Mouse (Mus musculus) urinary bladder, adult 2 months (tissue): Measurements from ENCODE around the gene Pde4b. TPM values are rescaled to one million over a fixed set of nuclear protein-coding genes. Genes with fewer than 3 reads are reported as not detected.
"Not testable (repeated sequence)": the region's sequence is repeated elsewhere in the genome, so short reads cannot be mapped to it uniquely, and the experiment has no call there.

Experiments used
- DNase-seq: peaks from one replicate; pipeline ENCODE4 v3.0.0; 2022; ENCODE audit warnings: low spot score
- polyA plus RNA-seq: library from polyadenylated mRNA; depleted of rRNA; stranded (reverse); fragments of >200 nt; gene quantifications from 2 replicates; pipeline ENCODE4 v1.2.3, GENCODE M21; 2012

Pde4b gene
- polyA plus RNA-seq, 1 experiment, result 47.1 TPM

DNA sequence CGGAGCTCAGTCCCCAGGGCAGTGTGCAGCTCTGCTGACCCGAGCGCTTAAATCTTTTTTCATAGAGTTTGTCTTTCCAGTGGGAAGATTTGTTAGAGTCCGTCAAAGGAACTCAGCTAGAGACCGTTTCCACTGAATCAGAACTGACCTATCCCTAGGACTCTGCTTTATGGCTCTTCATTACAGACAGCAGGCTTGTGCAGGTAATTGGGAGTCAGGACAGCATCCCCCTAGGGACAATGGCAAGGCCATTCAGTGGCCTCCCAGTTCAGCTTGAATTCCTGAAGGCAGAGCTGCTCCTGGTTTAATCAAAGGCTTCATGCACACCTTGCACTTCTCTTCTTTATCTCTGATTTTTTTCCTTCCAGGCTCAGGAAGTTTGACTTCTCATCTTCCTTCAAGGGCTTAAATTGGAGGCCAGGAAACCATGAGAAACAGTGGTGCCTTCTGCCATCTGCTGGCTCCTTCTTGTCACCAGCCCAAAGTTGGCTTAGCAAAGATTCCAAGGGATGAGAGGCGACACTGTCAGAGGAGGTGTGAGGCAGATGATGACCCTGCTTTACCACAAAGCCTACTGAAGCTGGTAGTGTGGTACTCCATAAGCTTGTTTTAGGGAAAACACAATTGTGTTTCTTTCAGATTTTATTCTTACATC is 393.6 kb downstream of the Pde4b start:
- DNase-seq, result no peak

DNA sequence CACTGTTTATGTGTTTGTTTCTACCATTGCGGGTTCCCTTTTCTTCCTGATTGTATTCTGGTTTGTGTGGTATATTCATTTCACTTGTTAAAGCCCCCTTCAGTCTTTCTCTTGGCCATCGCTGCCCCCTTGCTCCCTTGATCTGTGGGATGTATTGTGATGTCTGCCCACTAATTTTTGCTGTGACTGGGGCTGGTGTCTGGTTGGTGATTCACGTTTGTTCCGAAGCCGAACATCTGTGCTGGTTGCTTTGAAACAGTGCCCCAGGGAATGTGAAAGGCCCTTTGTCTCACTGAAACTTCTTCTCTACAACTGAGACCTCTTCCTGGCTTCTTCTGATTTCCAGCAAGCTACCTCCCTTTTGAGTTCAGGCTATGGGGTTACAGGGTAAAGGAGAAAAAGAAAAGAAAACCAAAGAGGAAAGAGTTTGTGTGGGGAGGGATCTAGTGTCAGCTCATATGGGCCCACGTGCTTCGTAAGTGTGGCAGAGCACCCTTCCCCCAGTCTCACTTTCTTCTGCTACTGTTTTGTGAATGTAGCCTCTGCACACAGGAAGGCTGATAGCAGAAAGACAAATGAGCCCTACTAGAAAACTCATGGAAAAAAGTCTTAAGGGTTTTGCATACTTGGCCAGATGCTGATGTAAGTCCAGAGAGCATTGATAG is 396.1 kb downstream of the Pde4b start:
- no peak for DNase-seq

DNA sequence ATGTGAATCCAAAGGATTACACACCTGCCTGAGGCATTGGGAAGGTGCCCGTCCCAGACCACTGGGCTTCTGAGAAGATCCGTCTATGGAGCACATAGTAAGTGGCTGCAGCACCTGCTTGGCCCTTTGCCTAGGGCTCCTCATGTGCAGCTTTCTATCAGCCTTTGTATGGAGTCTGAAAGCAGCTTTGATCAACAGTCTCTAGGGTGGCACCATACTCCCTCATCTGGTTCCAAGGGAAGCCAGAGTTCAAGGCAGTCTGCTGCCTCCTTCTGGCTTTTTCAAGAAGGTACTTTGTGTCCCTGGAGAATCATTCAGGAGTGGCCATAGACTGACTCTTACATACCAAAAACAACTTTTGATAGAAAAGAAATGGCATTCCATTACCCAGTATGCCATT is 397.4 kb downstream of the Pde4b start:
- no peak for DNase-seq

DNA sequence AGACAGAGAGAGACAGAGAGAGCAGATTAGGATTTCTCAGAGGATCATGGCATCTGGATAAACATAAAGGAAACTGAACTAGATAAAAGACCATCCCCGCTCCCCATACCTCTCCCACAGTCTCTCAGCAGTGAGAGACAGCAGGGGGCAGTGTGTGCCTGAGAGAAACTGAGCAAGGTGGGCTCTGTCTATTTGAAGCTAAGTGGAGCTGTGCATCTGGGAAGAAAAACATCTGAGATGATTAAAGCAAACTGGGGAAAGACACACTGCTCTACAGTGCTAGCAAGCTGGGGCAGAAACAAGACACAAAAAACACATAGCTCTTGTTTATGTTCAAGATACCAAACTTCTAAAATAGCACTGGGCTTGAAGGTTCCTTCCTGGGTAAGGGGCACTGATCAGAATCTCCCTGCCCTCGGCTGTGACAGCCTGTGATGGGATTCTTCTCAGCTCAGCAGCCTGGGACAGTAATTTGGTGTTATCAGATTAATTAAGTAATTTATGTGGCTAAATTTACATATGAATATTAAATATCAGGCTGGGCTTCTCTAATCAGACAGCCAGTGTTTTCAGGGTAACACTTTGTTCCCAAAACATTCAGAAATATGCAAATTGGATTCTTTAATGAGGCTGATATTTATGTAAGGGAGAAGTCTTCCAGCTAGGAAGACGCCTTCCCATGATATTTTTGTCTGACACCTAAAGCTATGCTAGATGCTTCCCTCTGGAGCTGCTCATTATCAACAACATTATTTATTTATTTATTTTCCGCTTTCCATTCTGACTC is 399.0 kb downstream of the Pde4b start:
- DNase-seq, result no peak

DNA sequence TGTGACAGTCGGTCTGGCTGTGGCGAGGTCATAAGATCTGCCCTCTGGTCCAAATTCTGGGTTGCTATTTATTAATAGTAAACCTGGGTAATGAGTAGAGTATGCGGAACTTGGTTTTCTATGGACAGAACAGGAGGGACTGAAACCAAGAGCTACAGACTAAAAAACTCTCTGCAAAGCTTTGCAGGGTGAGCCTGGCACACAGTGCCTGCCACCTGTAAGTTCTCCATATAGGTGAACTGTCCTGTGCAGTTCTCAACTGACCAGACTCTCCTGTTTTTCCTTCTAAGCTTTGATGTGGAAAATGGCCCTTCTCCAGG is 399.5 kb downstream of the Pde4b start:
- DNase-seq, result no peak

DNA sequence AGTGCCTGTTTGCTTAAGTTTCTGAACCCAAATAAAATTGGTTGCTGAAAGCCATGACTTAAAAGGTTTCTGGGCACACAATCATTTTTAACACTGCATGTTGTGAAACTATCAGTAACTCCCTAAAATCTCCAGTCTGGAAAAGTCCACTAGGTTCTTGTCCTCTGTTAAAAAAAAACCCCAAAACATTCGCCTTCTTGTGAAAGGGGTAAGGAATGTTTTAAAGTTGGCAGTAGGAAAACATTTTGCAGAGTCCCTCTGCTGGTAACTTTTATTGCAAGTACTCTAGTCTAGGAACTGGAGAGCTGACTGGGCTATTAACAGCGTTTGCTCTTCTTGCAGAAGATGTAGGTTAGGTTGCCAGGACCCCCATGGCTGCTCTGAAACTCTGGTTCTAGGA is 400.7 kb downstream of the Pde4b start:
- no peak for DNase-seq

DNA sequence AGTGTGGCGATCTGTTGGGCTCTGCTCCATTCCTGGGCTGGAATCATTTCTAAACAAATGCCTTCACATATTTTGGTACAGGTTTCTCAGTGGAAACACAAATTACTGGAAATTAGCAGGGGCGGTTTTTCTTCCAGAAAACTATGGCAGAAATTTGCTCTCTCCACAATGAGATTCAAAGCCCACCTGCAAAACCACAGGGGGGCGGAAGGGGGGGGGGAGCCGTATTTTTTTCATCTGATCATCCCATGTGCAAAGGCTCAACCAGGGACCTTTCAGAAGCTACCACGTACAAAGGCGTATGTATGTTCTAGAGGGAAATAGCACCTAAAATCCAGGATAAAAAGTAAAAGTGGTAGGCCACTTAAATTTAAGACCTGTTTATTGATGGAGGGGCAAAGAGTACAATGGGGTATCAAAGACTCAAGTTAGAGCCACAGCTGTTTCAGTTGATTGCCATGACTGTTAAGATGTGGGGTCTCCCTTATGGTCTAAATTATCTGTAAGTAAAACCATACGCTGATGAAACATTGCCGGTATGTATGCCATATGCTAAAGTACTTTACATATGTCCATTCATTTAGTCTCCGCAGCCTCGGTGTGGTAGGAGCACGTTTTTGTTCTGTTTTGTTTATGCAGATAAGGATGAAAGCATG is 404.3 kb downstream of the Pde4b start:
- DNase-seq, result no peak

DNA sequence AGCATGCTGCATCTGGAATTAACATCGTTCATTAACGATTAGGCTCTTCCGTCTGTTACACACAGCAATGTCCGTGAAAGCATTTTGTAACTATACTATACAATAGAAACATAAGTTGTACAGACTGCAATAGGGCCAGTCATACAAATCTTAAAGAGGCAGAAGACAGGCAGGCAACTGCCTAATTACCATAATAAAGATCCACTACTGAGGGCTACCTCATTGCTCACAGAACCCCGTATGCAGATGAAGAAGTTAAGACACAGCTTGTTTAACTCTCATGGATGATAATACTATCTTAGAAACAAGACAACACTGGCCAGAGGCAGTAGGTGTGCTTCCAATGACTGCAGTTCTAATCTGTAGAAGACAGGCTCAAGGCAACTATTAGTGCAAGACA is 405.6 kb downstream of the Pde4b start:
- DNase-seq, result no peak

DNA sequence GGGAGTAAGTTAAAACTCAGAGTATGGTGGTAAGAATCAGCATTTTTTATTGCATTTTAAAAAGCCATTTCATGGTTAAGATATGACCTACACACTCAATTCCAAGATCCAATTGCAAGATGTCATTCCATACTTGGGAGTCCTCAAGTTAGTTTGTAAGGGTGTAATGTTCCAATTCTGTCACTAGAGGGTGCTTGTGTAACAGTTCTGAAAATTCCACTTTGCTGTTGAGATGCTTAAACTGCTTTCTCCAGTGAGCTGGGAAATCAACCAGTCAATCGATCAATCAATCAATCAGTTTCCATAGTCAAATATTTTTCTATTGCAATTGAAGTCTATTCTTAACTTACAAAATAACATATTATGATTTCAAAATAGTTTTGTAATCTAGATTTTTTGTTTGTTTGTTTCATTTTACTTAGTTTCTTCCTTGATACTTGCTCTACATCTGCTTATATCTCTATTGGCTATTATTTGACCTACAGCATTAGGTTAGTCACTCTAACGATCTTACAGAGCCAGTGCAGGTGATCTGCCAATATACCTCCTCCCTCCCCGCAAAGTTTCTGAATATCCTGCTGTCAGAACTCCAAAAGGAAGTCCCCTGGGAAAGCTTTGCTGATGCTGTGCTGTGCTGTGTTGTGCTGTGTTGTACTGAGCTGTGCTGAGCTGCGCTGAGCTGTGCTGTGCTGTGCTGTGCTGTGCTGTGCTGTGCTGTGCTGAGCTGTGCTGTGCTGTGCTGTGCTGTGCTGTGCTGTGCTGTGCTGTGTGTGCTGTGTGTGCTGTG is 406.2 kb downstream of the Pde4b start:
- no peak for DNase-seq

DNA sequence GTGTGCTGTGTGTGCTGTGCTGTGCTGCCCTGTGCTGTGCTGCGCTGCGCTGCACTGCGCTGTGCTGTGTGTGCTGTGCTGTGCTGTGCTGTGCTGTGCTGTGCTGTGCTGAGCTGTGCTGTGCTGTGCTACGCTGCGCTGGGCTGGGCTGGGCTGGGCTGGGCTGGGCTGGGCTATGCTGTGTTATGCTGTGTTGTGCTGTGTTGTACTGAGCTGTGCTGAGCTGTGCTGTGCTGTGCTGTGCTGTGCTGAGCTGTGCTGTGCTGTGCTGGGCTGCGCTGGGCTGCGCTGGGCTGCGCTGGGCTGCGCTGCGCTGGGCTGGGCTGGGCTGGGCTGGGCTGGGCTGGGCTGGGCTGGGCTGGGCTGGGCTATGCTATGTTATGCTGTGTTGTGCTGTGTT is 406.9 kb downstream of the Pde4b start:
- DNase-seq, result not testable (repeated sequence)

DNA sequence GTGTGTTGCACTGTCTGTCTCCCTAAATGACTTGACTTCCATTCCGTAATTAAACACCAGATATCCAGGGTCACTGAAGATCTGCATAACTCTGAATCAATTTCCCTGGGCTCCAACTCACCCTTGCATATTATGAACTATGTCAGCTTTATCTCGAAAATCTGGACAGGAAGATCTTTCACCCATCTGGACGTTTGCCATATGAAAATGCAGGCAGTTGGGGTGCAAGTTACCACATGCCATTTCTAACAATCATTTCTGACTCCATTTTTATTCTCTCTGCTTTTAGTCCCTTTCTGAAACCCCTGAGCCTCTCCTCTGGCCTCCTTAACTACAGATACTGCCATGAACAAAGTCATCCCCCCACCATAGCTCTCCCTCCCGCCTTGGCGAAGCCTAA is 407.7 kb downstream of the Pde4b start:
- no peak for DNase-seq

DNA sequence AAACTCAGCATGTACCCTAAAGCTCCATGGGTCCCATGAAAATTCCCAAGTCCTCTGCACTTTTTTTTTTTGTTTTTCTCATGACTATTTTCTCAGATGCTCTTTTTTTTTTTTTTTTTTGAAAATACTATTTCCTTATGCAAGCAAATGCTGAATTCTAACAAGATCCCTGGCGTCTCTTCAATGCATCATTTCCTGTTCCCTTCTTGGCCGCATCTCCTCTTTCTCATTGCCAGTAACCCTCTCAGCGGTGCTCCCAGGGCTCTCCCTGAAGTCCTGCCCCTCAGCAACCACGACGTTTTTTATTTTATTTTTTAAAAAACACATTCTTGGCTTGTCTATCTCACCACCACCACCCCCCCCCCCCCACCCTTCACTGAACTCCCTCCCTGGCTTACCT is 408.1 kb downstream of the Pde4b start:
- DNase-seq, result no peak

DNA sequence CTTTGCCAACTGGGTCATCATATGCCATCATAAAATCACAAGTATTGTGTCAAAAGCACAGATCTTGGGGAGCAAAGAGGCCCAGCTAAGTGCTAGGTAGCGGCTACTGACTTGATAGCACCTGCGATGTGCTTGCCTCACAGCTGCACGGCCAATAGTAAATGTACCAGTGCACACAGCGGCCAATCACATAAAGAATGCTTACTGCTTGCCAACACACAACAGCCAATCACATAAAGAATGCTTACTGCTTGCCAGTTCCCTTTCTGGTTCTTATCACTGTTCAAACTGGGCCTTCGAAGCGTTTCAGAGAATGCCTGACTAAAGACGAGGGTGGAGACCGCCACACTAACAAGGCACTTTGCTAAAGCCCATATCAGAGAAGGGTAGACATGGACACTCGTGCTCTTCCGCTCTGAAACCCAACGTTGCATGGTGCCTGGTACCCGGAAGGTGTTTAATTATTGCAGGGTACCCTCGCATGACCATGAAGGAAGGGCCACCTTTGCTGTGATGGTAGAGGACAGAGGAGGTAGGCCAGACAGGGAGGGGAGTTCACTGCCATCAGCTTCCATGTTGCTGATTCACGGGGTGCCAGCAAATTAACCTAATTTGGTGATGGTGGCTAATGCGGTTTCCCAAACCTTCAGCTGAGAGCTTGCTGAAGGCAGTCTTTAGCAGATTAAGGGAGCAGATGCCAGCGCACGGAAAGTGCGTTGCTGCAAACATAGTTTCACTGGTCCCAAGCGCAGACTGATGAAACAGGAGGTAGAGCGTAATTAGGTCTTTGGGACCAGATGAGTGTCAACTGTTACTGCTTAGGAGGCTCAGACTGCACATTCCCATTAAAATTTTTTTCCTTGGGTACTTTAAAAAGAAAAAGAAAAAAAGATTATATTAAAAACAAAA is 409.2 kb downstream of the Pde4b start:
- no peak for DNase-seq

DNA sequence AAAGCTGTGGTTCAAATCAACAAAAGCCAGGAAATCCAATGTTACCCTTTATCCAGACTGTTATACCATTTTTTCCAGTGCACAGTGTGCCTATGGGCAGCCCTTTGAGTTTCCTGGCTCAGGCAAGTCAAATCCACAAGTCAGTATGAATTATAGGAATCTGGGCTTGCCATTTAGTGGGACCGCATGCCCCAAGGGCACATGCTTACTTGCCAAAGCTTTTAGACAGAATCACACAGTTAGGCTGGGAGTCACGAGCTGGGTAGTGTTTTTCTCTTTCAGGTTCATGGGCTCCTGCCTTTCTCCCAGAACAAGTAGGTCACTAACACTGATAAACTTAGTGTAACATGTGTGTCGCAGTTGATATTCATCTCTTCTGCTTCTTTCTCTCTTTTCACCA is 409.9 kb downstream of the Pde4b start:
- no peak for DNase-seq

DNA sequence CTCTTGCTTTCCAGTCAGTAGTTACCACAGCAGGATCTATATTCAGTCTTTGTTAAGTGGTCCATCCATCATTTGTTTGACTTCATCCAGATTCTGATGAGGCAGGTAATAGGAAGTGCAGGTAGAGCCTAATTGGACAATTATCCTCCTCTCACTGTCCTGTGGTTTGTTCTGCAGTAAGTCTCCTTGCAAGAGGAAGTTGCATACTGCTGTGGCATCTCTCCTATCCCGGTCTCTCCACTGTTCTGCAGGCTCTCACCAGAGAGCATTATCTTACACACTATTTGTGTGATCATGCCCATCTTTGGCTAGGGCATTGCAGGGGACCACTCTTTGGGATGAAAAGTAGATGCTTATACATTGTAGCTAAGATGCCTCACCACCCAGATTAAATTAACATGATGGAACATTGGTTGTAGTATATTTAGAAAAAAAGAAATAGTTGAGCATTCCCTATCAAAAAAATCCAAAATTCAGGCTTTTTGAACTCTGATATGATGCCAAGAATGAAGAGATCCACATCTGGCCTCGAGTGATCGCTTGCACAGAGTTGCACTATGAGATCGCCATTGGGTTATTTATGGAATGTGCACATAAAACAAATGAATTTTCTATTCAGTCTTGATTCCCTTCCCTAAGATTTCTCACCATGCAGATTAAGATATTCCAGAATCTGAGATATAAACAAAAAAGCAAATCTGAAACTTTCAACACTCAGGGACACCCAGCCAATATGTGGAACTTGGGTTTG is 411.0 kb downstream of the Pde4b start:
- no peak for DNase-seq

DNA sequence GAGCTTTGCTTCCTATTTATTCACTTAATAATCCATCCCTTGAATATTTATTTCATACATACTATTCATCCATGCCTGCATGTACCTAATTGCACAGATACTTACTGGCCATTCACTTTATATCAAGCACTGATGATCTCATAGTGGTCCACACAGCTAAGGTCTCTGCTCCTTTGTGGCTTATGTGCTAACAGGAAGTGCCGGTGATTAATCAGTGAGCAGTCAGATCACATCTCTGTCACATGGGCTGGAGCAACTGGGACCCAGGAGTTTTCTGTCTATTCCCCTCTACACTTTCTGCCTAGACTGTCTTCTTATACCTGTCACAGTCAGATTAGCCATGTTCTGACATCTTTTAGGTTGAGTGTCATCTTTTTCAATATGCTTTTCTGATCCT is 411.6 kb downstream of the Pde4b start:
- DNase-seq, result no peak

DNA sequence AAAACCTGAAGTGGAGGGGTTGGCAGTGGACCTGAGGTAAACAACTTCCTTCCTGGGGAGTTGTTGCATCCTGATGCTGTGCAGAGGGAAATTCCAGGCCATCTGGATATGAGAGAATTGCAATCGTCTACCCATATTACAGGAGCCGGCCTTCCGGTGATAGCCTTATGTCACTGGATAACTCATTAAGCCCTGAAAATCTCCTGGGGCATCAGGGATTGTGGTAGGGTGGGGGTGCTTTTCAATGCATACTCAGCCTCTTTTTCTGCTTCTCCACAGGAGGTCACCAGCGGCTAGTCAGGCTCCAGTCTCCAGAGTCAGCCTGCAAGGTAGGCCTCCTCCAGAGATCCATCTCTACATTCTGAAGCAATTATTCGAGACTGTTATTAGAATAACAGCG is 418.4 kb downstream of the Pde4b start:
- no peak for DNase-seq

DNA sequence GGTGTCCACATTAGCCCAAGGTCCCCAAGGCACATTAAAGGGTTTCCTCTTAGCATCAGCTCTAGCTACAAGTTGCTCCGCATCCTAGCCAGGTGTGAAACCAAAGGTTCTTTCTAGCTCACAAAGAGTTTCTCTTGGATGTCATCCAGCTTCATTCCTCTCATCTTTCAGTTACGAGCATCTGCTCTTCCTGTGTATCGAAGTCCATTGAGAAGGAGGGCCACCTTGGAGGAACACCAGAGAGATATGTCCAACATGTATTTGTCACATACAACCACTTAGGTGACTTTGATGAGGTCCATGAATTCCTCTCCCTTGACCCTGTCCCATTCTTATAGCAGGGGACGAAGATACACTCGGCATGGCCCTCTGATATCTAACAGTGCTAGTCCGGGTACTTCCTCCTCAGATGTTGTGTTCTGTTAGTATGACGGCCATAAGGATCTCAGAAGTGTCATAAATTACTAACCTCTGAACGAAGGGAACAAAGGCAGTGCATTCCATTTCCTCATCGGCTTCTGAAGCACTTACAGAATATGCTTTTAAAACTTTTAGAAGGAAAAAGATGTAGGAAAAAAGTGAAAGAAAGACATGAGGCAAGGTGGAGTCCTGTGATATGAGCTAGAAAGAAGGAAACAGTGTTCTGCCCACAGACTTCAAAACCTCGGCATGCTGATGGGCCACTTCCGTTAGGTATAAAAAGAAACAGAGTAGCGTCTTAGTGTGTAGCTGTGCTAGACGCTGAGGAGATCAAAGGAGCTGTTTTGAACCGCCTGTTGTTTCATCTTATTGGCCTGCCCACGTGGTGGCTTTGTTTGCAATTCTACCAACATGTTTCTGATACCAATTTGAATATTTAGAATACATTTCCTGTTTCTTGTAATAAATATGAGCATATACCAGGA is 419.3 kb downstream of the Pde4b start:
- DNase-seq, result no peak

DNA sequence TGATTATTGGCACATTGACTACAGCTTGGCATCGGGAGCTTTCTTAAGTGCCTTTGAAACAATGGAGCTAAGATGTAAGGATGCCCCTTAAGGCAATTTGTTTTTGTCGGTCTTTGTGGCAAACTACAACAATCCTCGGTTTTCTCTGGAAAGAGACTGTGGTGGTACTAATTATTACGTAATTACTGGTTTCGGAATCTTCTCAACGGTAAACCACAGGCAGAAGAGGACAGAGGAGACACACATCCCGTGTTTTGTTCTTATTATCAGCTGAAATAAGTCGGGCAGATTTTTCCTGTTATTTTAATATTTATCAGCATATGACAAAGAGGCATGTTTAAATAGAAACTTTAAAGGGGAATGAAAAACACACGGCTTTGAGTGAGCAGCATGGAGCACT is 420.0 kb downstream of the Pde4b start:
- no peak for DNase-seq
